Mouse (Mus musculus) small intestine, adult 2 months (tissue): Measurements from ENCODE around the gene Baat.

Experiments used
- CTCF ChIP-seq: fragments of 200-500 bp; IDR thresholded peaks from 2 replicates; pipeline ENCODE4 v1.5.1; 2012; ENCODE audit warnings: low read depth, mild to moderate bottlenecking, control low read depth, inconsistent platforms, low read length, moderate library complexity, mixed read lengths; ENCODE audit not compliant: insufficient replicate concordance, insufficient read length; ENCODE audit errors: extremely low read depth
- POLR2A ChIP-seq: fragments of 200-500 bp; IDR thresholded peaks from 2 replicates; pipeline ENCODE4 v1.6.1; 2012; ENCODE audit warnings: low read depth, mild to moderate bottlenecking, control low read depth, inconsistent platforms, low read length, moderate library complexity

GRCm38 (mm10) chr4:49512636-49513035 is 6.3 kb upstream of the Baat start:
- no peak for TF ChIP-seq POLR2A
- no peak for TF ChIP-seq CTCF
